9 mouse cellular contexts compared by ENCODE assay signal in the genomic region with DNA sequence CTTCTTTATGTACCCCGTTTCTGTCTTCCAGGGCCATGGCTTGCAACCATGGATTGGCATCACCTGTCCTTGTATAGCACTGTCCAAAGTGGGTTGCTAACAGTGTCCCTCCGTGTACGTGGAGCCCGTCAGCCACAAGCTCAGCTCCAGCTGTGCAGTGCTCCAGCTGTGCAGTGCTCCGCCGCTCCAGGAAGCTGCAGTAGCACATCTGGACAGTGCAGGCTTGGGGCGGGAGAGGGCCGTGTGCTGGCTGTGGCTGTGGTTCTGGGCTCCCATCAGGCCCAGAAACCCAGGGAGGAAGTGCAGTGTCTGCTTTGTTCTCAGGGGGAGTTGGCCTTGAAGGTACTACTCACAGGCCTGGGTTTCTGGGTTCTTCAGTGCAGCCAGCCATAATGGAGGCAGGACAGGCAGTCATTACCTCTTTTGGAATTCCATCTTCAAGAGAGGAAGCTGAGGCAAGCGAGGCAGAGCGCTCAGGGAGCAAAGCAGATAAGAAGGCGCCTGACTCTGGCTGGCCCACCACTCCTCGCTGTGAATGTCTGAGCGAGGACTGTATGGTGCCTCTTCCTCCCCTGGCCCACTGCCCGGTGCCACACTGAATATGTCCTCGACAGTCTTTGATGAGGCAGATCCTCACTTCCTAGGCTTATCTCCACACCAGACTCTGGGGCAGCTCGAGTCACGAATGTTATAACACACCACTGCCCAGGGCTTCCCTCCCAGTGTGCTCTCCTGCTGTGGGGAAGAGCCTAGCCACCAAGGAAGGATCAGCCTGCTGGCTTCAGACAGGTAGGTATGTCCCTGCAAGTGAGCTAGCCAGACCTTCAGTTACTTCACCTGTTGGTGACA. TPM values are rescaled to one million over a fixed set of nuclear protein-coding genes. Genes with fewer than 3 reads are reported as not detected.
DNase-seq lines count a peak whose midpoint lies in the region; ATAC-seq and TF ChIP-seq lines count a peak whose summit lies in the region.
"Had no signal": no experiment of that assay in that cellular context is flagged by ENCODE, and none has a peak within 500 bp of the region (broad histone marks: within the 10 kb centered on the region; RNA-seq: fewer than 3 reads in every experiment).

No protein-coding gene starts in this region.

- peak overlapping the region; percentile 69 for H3K27ac ChIP-seq in heart, adult 2 months
- peak overlapping the region; percentile 38 for H3K27ac ChIP-seq in limb, embryonic 11.5 days (replicated peaks; ENCODE audit: low read depth, low read length)
- no peak overlapping the region for H3K27ac ChIP-seq in midbrain, embryonic 14.5 days (replicated peaks; ENCODE audit: low read depth, low read length)

- ATAC-seq in limb, embryonic 11.5 days (ENCODE audit: insufficient number of reproducible peaks, low FRiP score, low TSS enrichment, low read depth): peak; percentile 24; the same call in 1 of the 2 replicates
- ATAC-seq in midbrain, embryonic 14.5 days (ENCODE audit: low FRiP score, low TSS enrichment): no peak

- H3K4me3 ChIP-seq in heart, adult 2 months: no peak overlapping the region
- no peak overlapping the region for H3K4me3 ChIP-seq in limb, embryonic 11.5 days (ENCODE audit: low read depth, low read length)
- no peak overlapping the region for H3K4me3 ChIP-seq in midbrain, embryonic 14.5 days (replicated peaks; ENCODE audit: low read depth, low read length)

- H3K4me2 ChIP-seq in limb, embryonic 11.5 days (ENCODE audit: low read depth, severe bottlenecking): no peak overlapping the region
- no peak overlapping the region for H3K4me2 ChIP-seq in midbrain, embryonic 14.5 days (ENCODE audit: low read length)

- no peaks in the 10 kb centered on the region for H3K27me3 ChIP-seq in heart, adult 2 months (ENCODE audit: control insufficient read depth, insufficient read depth, low read length)
- no peaks in the 10 kb centered on the region for H3K27me3 ChIP-seq in limb, embryonic 11.5 days (ENCODE audit: control insufficient read depth, insufficient read depth, low read length)
- no peaks in the 10 kb centered on the region for H3K27me3 ChIP-seq in midbrain, embryonic 14.5 days (ENCODE audit: control insufficient read depth, insufficient read depth, low read length)

- peaks cover 19% of the 10 kb centered on the region for H3K4me1 ChIP-seq in heart, adult 2 months (ENCODE audit: control insufficient read depth, insufficient read depth, low read length)
- H3K4me1 ChIP-seq in limb, embryonic 11.5 days (ENCODE audit: control insufficient read depth, insufficient read depth, low read length): peaks cover 38% of the 10 kb centered on the region
- H3K4me1 ChIP-seq in midbrain, embryonic 14.5 days (ENCODE audit: control insufficient read depth, insufficient read depth, low read length): 0 out of 2 replicates have a peak, but pooled peaks cover 3% of the 10 kb centered on the region

- no peaks in the 10 kb centered on the region for H3K36me3 ChIP-seq in heart, adult 2 months (ENCODE audit: control insufficient read depth, insufficient read depth, low read length)
- H3K36me3 ChIP-seq in limb, embryonic 11.5 days (ENCODE audit: control insufficient read depth, insufficient read depth, low read length): no peaks in the 10 kb centered on the region
- H3K36me3 ChIP-seq in midbrain, embryonic 14.5 days (ENCODE audit: control insufficient read depth, insufficient read depth, low read length): no peaks in the 10 kb centered on the region

- TF ChIP-seq CTCF in heart, adult 2 months (IDR thresholded peaks at IDR 0.05): no peak

- WGBS in heart, adult 2 months: 32% methylated on average over 17 of the region's 17 CpGs
- 52% methylated on average over 17 of the region's 17 CpGs for WGBS in limb, embryonic 11.5 days
- WGBS in midbrain, embryonic 14.5 days: 69% methylated on average over 17 of the region's 17 CpGs

- intact Hi-C loops in heart, adult 2 months (cut with DNase I): loop anchor here (2.0 kb wide), 1 partner anchor 44 kb away; no protein-coding TSS in a partner anchor
- intact Hi-C loops in heart, postnatal 25 days (cut with DNase I): loop anchor here (5.0 kb wide), 1 partner anchor 42 kb away; no protein-coding TSS in a partner anchor

- H3K9ac ChIP-seq in heart, adult 2 months (ENCODE audit: low read depth, low read length): peak overlapping the region; percentile 24; the same call in 1 of the 2 replicates
- no peak overlapping the region for H3K9ac ChIP-seq in limb, embryonic 11.5 days (ENCODE audit: low read length)
- no peak overlapping the region for H3K9ac ChIP-seq in midbrain, embryonic 14.5 days (replicated peaks; ENCODE audit: low read length)

- DNase-seq in heart, adult 2 months: peak in 1 of 2 experiments; percentile 36
- DNase-seq in heart, postnatal 25 days (ENCODE audit: low spot score): no peak
- DNase-seq in c-Kit-positive CD71-positive TER-119-positive erythroid progenitor cells, embryonic 14.5 days (ENCODE audit: low spot score): peak; percentile 40
- DNase-seq in limb, embryonic 11.5 days (ENCODE audit: low spot score): peak; percentile 43
- peak; percentile 67 to 70 for DNase-seq in spleen, postnatal 10 days (ENCODE audit: low spot score in 2 of 2)
- DNase-seq in midbrain, embryonic 14.5 days: no peak
- no peak for DNase-seq in urinary bladder, postnatal 4 days (ENCODE audit: low spot score in 2 of 2)
- DNase-seq in kidney, postnatal 10 days: no peak
- DNase-seq: kidney, postnatal 25 days had no signal

- TF ChIP-seq EP300 in heart, adult 2 months (IDR thresholded peaks at IDR 0.05; ENCODE audit: insufficient read depth, low read depth, low read length): 0 out of 2 replicates have a peak, but pooled peaks have one; percentile 16

- no peaks in the 10 kb centered on the region for H3K9me3 ChIP-seq in limb, embryonic 11.5 days (ENCODE audit: control insufficient read depth, low read length)
- no peaks in the 10 kb centered on the region for H3K9me3 ChIP-seq in midbrain, embryonic 14.5 days (ENCODE audit: control insufficient read depth, low read length)

- H3K79me2 ChIP-seq in heart, adult 2 months (replicated peaks; ENCODE audit: control insufficient read depth, insufficient read depth, low read length): no peaks in the 10 kb centered on the region

- no peak for TF ChIP-seq POLR2A in heart, adult 2 months (IDR thresholded peaks at IDR 0.05; ENCODE audit: insufficient read depth, low read depth, low read length)

RNA-seq across cellular contexts. Expression of a gene that starts 39.4 kb away (rescaled TPM):
- 100 to 1,000 TPM; 108 to 129 TPM for total RNA-seq in heart, adult 2 months (2021)
- polyA plus RNA-seq in heart, adult 2 months (2012; rRNA removed): 64.9 and 79.4 TPM in 2 replicates
- total RNA-seq in heart, postnatal 25 days (2021): 100 to 1,000 TPM; 106 to 118 TPM
- 9.2 and 10.0 TPM in 2 replicates for polyA plus RNA-seq in limb, embryonic 11.5 days (2014; fragmentation: Nextera tagmentation; extraction: Ambion mirVana)
- polyA plus RNA-seq in midbrain, embryonic 14.5 days (2014; fragmentation: Nextera tagmentation; extraction: Ambion mirVana): 4.6 and 4.9 TPM in 2 replicates

RNA-seq across cellular contexts. Expression of a gene that starts 56.9 kb away (rescaled TPM):
- total RNA-seq in heart, adult 2 months (2021): 1 to 10 TPM; 8.9 to 9.8 TPM
- 15.4 and 17.3 TPM in 2 replicates for polyA plus RNA-seq in heart, adult 2 months (2012; rRNA removed)
- 10 to 100 TPM; 11.9 to 13.6 TPM for total RNA-seq in heart, postnatal 25 days (2021)
- 7.6 and 8.4 TPM in 2 replicates for polyA plus RNA-seq in limb, embryonic 11.5 days (2014; fragmentation: Nextera tagmentation; extraction: Ambion mirVana)
- 1.6 and 3.2 TPM in 2 replicates for polyA plus RNA-seq in midbrain, embryonic 14.5 days (2014; fragmentation: Nextera tagmentation; extraction: Ambion mirVana)

Comparison
In these comparisons a context has a peak if more than half of its experiments do, and no peak if none do; other contexts are left out.
1. DNase-seq: peak in c-Kit-positive CD71-positive TER-119-positive erythroid progenitor cells, embryonic 14.5 days (single experiment), limb, embryonic 11.5 days (single experiment) and spleen, postnatal 10 days (2 of 2); none in heart, postnatal 25 days (single experiment), midbrain, embryonic 14.5 days (single experiment), urinary bladder, postnatal 4 days (0 of 2) and kidney, postnatal 10 days (single experiment).